In genomic region chr4:108635101-108635500, GRCm38 (mm10) we compare ENCODE assay signal across 32 mouse cellular contexts. TPM values are rescaled to one million over a fixed set of nuclear protein-coding genes. Genes with fewer than 3 reads are reported as not detected.
A peak's percentile ranks its signal among the peaks of the same experiment; 100 is the strongest.
DNase-seq lines count a peak whose midpoint lies in the region; ATAC-seq and TF ChIP-seq lines count a peak whose summit lies in the region.
"Had no signal": no experiment of that assay in that cellular context is flagged by ENCODE, and none has a peak within 500 bp of the region (broad histone marks: within the 10 kb centered on the region; RNA-seq: fewer than 3 reads in every experiment).

No protein-coding gene starts in this region.

- H3K27me3 ChIP-seq in hindbrain, embryonic 10.5 days (ENCODE audit: insufficient read depth, poor library complexity, severe bottlenecking): no peaks in the 10 kb centered on the region
- H3K27me3 ChIP-seq in hindbrain, embryonic 12.5 days: no peaks in the 10 kb centered on the region
- no peaks in the 10 kb centered on the region for H3K27me3 ChIP-seq in E14TG2a.4 (ENCODE audit: insufficient read depth, low read length)
- H3K27me3 ChIP-seq: embryonic facial prominence, embryonic 15.5 days; forebrain, embryonic 15.5 days; hindbrain, embryonic 15.5 days; intestine, embryonic 15.5 days; limb, embryonic 15.5 days; liver, embryonic 13.5 days; megakaryocyte, embryonic 14.5 days; neural tube, embryonic 15.5 days had no signal

- H3K4me2 ChIP-seq in hindbrain, embryonic 12.5 days (replicated peaks): no peak overlapping the region
- H3K4me2 ChIP-seq: embryonic facial prominence, embryonic 15.5 days; forebrain, embryonic 15.5 days; hindbrain, embryonic 15.5 days; intestine, embryonic 15.5 days; limb, embryonic 15.5 days; liver, embryonic 13.5 days; neural tube, embryonic 15.5 days had no signal

- H3K36me3 ChIP-seq in hindbrain, embryonic 10.5 days: peaks cover 92% of the 10 kb centered on the region
- H3K36me3 ChIP-seq in hindbrain, embryonic 12.5 days: peaks cover 61% of the 10 kb centered on the region
- peaks cover 66% of the 10 kb centered on the region for H3K36me3 ChIP-seq in E14TG2a.4 (ENCODE audit: insufficient read depth, low read length)

- H3K27ac ChIP-seq in hindbrain, embryonic 10.5 days: peak overlapping the region; percentile 82
- H3K27ac ChIP-seq in hindbrain, embryonic 12.5 days: no peak overlapping the region
- H3K27ac ChIP-seq: embryonic facial prominence, embryonic 15.5 days; forebrain, embryonic 15.5 days; gastrocnemius, adult 2 months; hindbrain, embryonic 15.5 days; intestine, embryonic 15.5 days; layer of hippocampus, adult 2 months; limb, embryonic 15.5 days; liver, embryonic 13.5 days; neural tube, embryonic 15.5 days; stomach, postnatal 0 days had no signal

- no peak for TF ChIP-seq CTCF in E14TG2a.4 (conservative IDR thresholded peaks at IDR 0.05; ENCODE audit: low read length)

- H3K4me1 ChIP-seq in hindbrain, embryonic 10.5 days (replicated peaks): peaks cover 20% of the 10 kb centered on the region
- peaks cover 3% of the 10 kb centered on the region; the same call in 1 of the 2 replicates for H3K4me1 ChIP-seq in hindbrain, embryonic 12.5 days
- H3K4me1 ChIP-seq in E14TG2a.4 (replicated peaks; ENCODE audit: low read depth, low read length): peaks cover 66% of the 10 kb centered on the region
- H3K4me1 ChIP-seq: embryonic facial prominence, embryonic 15.5 days; forebrain, embryonic 15.5 days; hindbrain, embryonic 15.5 days; intestine, embryonic 15.5 days; limb, embryonic 15.5 days; neural tube, embryonic 15.5 days had no signal

- no peak for ATAC-seq in hindbrain, embryonic 12.5 days (ENCODE audit: low FRiP score)
- ATAC-seq: CD4-positive, CD25-positive, alpha-beta regulatory T cell, adult 4 months; forebrain, embryonic 15.5 days; intestine, embryonic 15.5 days; lung, postnatal 0 days had no signal

- no peak overlapping the region for H3K4me3 ChIP-seq in hindbrain, embryonic 10.5 days
- no peak overlapping the region for H3K4me3 ChIP-seq in hindbrain, embryonic 12.5 days
- H3K4me3 ChIP-seq in E14TG2a.4 (replicated peaks; ENCODE audit: low read length): peak overlapping the region; percentile 27; the same call in 1 of the 2 replicates
- H3K4me3 ChIP-seq: embryonic facial prominence, embryonic 15.5 days; forebrain, embryonic 15.5 days; gastrocnemius, adult 2 months; hindbrain, embryonic 15.5 days; intestine, embryonic 15.5 days; layer of hippocampus, adult 2 months; limb, embryonic 15.5 days; liver, embryonic 13.5 days; megakaryocyte, embryonic 14.5 days; neural tube, embryonic 15.5 days had no signal

- H3K9ac ChIP-seq in hindbrain, embryonic 12.5 days: no peak overlapping the region
- H3K9ac ChIP-seq: embryonic facial prominence, embryonic 15.5 days; forebrain, embryonic 15.5 days; hindbrain, embryonic 15.5 days; intestine, embryonic 15.5 days; limb, embryonic 15.5 days; liver, embryonic 13.5 days; neural tube, embryonic 15.5 days had no signal

- peak; percentile 19 for DNase-seq in hindbrain, embryonic 10.5 days (ENCODE audit: low spot score)
- DNase-seq in ES-CJ7 (ENCODE audit: low read depth, low spot score): peak; percentile 44
- peak; percentile 23 for DNase-seq in embryo, embryonic 10.5 days (ENCODE audit: low spot score)
- no peak for DNase-seq in spleen, postnatal 10 days (ENCODE audit: low spot score in 2 of 2)
- DNase-seq in MN1 (ENCODE audit: low spot score): no peak
- DNase-seq: adrenal gland, adult 8-10 months; cerebellum, adult 8-10 months; gastrocnemius, adult 2 months; gastrocnemius, postnatal 36 days; kidney, adult 2 months; kidney, postnatal 36 days; liver, embryonic 13.5 days; lung, adult 18-20 months; lung, postnatal 4 days; midbrain, embryonic 14.5 days; right cerebral cortex, adult 18-20 months; spleen, adult 18-20 months; thymus, adult 18-20 months; thymus, postnatal 36 days had no signal

- H3K9me3 ChIP-seq in hindbrain, embryonic 10.5 days: no peaks in the 10 kb centered on the region
- H3K9me3 ChIP-seq in hindbrain, embryonic 12.5 days (replicated peaks): no peaks in the 10 kb centered on the region
- H3K9me3 ChIP-seq in E14TG2a.4 (ENCODE audit: low read length): no peaks in the 10 kb centered on the region
- H3K9me3 ChIP-seq: embryonic facial prominence, embryonic 15.5 days; forebrain, embryonic 15.5 days; hindbrain, embryonic 15.5 days; intestine, embryonic 15.5 days; limb, embryonic 15.5 days; liver, embryonic 13.5 days; megakaryocyte, embryonic 14.5 days; neural tube, embryonic 15.5 days had no signal

RNA-seq across cellular contexts. Expression of gene Cc2d1b, which starts 15.4 kb away (rescaled TPM):
- 24.8 and 26.6 TPM in 2 replicates for polyA plus RNA-seq in hindbrain, embryonic 10.5 days (2016; fragmentation: Nextera tagmentation; extraction: Ambion mirVana)
- polyA plus RNA-seq in hindbrain, embryonic 12.5 days (2016; fragmentation: Nextera tagmentation; extraction: Ambion mirVana): 24.7 and 29.7 TPM in 2 replicates

RNA-seq across cellular contexts. Expression of gene Orc1, which starts 55.9 kb away (rescaled TPM):
- 14.4 and 22.2 TPM in 2 replicates for polyA plus RNA-seq in hindbrain, embryonic 10.5 days (2016; fragmentation: Nextera tagmentation; extraction: Ambion mirVana)
- polyA plus RNA-seq in hindbrain, embryonic 12.5 days (2016; fragmentation: Nextera tagmentation; extraction: Ambion mirVana): 6.7 and 8.5 TPM in 2 replicates

RNA-seq across cellular contexts. Expression of gene Prpf38a, which starts 56.0 kb away (rescaled TPM):
- 101 and 117 TPM in 2 replicates for polyA plus RNA-seq in hindbrain, embryonic 10.5 days (2016; fragmentation: Nextera tagmentation; extraction: Ambion mirVana)
- 91.8 and 94.5 TPM in 2 replicates for polyA plus RNA-seq in hindbrain, embryonic 12.5 days (2016; fragmentation: Nextera tagmentation; extraction: Ambion mirVana)

Comparison
In these comparisons a context has a peak if more than half of its experiments do, and no peak if none do; other contexts are left out.
1. DNase-seq: peak in hindbrain, embryonic 10.5 days (single experiment), ES-CJ7 (single experiment) and embryo, embryonic 10.5 days (single experiment); none in spleen, postnatal 10 days (0 of 2) and MN1 (single experiment).